Mouse (Mus musculus): ENCODE data around the gene Map3k12.

Gene Map3k12

GRCm38 (mm10) chr15:102520416-102520815, 3.6 kb upstream of the Map3k12 start:
- intact Hi-C loops (cut with DNase I): no loop called here

DNA sequence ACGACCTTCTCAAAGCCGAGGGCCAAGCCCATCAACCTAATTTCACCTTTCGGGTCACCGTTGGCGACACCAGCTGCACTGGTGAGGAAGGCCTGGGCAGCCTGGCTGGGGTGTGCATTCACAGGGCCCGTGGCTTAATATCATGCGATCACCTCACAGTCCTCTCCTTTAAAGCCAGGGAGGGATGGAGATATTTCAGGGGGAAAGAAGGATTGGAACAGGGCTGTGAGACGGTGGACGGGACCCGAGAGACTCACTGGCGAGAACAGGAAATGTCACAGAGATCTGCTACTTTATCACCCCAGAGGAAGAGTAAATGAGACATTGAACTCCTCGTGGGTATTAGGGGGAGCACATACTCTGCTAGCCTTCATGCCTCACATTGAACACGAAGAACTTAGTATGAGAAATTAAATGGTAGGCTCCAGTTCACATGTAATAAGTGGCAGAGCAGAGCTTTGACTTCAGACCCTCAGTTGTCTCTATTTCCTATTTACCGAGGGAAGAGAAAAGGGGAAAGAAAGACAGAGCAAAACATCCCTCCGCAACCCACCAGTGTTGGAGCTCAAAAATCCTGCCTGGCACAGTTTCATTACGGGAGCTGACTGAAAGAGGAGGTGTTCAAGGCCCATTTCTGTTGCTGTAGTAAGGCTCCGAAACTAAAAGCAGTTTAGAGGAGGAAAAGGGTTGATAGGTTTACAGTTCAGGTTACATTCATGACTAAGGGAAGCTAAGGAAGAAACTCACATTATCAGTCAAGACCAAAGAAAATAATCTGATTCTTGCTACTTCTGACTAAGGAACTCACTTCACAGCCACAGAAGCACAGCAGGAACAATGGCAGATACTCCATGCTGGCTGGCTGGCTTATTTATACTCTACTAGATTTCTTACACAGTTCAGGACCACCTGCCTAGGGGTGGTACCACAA, 2.6 kb upstream of the Map3k12 start:
- intact Hi-C loops (cut with DNase I): loop anchor here (5.0 kb wide), 1 partner anchor 47 kb away; the partner anchor contains the start of gene Pcbp2

- intact Hi-C loops (cut with DNase I): loop anchor here (5.0 kb wide), 1 partner anchor 47 kb away; the partner anchor contains the start of gene Pcbp2
These were observed 2.0 kb upstream of the Map3k12 start for GRCm38 (mm10) chr15:102518859-102519201.

DNA sequence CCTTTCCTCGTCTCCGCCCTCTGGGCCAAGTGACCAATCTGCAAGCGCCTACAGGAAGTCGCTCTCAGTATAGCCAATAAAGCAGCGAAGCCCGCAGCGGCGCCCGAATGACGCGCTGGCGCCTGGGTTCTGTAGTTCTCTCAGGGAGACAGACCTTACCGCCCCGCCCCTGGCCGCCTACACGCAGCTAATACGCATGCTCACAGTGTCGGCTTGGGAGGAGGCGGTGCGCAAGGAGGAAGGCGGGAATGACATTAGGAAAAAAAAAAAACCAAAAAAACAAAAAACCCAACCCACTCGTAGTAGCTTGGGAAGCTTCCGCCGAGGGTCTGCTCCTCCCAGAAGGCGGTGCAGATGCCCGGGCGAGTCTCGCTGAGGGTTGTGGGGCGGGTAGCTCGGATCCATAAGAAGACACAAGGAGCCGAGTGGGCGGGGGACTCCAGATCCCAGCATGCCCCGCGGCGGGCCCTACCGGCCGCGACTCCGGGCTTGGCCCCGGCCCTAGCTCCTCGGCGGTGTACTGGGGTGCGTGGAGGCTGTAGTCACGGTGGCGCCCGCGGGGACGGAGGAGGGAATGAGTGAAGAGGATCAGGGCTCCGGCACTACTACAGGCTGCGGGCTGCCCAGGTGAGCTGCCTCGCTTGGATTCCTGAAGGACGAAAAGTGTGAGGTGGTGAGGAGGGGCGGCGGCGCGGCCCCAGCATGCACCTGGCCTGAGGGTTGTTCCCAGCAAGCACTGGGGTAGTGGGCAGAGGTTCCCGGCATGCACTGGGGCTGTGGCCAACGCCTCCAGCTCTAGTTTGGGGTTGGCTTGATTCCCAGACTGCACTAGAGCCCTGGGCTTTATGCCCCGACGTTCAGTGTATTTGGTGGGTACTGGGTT, 1.4 kb upstream of the Map3k12 start, which contains the start of gene Tarbp2:
Tarbp2 (plus strand) TSS at position 217 of the 883 bp plus-strand sequence.
- intact Hi-C loops (cut with DNase I): loop anchor here (5.0 kb wide), 1 partner anchor 46 kb away; the partner anchor contains the start of gene Pcbp2

DNA sequence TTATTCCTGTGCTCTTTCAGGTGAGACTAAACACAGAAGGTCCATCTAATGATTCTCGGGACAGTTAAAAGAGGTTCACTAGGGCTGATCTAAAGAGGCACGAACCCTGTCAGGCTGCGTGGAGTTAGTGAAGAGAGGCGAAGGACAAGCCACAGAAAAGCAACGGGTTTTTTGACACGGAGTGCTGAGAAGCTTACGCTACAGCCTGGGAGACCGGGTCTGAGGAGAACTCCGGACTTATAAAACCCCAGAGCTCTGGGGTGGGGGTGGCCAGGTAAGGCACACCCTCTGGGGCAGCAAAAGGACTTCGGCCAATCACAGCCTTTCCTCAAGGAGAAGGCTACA, 739 bp upstream of the Map3k12 start:
- intact Hi-C loops (cut with DNase I): loop anchor here (5.0 kb wide), 1 partner anchor 45 kb away; the partner anchor contains the start of gene Pcbp2

DNA sequence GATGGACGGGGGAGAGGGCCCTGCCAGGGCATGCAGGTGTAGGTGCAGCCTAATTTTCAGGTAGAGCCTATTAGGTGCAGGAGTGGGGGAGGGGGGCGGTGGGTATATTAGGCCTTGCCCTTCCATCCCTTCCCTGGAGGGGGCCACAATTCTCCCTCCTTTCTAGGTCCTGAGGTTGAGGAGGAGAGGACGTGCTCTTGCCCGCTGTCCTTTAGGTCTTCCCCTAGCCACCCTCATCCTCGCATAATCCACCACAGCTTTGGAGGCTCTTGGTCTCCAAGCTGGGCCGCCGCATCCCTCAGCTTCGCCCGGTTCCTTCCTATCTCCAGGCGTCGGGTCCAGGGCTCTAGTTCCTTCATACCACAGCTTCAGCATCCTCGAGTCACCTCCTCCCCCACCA, 571 bp downstream of the Map3k12 start:
- intact Hi-C loops (cut with DNase I): loop anchor here (5.0 kb wide), 1 partner anchor 44 kb away; the partner anchor contains the start of gene Pcbp2

GRCm38 (mm10) chr15:102515791-102516190, 1.1 kb downstream of the Map3k12 start:
- intact Hi-C loops (cut with DNase I): loop anchor here (5.0 kb wide), 1 partner anchor 43 kb away; the partner anchor contains the start of gene Pcbp2

DNA sequence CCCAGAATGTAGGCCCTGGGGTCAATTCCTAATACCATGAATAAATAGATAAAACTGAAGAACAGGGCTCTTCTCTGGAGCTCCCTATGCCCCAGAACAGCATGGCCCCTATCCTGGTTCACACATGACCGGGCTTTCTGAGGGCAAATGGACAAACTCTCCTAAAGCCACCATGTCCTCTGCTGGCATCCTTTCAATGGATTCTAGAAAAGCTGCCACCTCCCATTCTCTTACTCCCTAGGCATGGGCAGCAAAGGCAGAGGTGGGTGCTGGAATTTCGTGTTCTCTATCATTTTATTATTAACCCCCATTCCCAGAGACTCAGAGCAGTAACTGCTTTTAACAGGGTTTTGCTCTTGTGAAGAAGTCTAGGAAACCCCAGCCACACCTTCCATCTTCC, 1.6 kb downstream of the Map3k12 start:
- intact Hi-C loops (cut with DNase I): loop anchor here (5.0 kb wide), 1 partner anchor 43 kb away; the partner anchor contains the start of gene Pcbp2

DNA sequence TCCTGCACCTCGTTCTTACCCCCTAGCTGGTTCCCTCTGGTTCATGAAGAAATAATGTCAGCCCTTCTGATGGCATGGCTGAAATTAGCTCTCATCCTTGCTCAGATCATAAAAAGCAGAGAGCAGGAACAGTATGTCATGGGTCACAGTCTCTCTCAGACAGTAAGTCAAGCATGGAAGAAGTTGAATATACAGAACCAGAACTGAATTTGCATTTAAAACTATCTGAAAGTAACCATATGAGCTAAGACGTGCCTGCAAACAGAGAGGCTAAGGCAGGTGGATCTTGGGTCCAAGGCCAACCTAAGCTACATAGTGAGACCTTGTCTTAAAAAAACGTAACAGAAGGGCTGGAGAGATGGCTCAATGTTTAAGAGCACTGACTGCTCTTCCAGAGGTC, 3.9 kb downstream of the Map3k12 start:
- intact Hi-C loops (cut with DNase I): no loop called here

- intact Hi-C loops (cut with DNase I): no loop called here
These were observed 4.4 kb downstream of the Map3k12 start for GRCm38 (mm10) chr15:102512471-102512870.

DNA sequence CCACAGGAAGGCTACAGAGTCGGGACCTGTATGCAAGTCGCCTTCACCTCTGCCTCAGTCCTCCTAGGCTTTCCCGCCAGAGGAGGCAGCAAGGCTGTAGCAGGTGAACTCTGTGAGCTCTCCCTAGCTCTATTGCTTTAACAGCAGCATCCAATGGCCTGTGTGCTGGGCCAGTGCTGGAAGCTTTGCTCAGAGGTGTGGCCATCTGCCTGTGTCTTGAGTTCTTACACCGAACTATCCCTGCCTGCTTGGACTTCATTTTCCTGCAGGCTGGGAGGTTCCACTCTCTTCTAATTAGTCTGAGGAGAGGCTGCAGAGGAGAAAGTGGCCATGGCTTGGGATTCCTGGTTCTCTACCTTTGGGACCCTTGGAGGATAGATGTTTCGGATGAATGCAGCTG, 4.9 kb downstream of the Map3k12 start:
- intact Hi-C loops (cut with DNase I): no loop called here

GRCm38 (mm10) chr15:102511285-102511833, 5.5 kb downstream of the Map3k12 start:
- intact Hi-C loops (cut with DNase I): no loop called here

- intact Hi-C loops (cut with DNase I): no loop called here
These were observed 6.1 kb downstream of the Map3k12 start for GRCm38 (mm10) chr15:102510590-102511284.

GRCm38 (mm10) chr15:102510110-102510509, 6.8 kb downstream of the Map3k12 start:
- intact Hi-C loops (cut with DNase I): no loop called here

- intact Hi-C loops (cut with DNase I): no loop called here
These were observed 8.5 kb downstream of the Map3k12 start for GRCm38 (mm10) chr15:102508336-102508735.

DNA sequence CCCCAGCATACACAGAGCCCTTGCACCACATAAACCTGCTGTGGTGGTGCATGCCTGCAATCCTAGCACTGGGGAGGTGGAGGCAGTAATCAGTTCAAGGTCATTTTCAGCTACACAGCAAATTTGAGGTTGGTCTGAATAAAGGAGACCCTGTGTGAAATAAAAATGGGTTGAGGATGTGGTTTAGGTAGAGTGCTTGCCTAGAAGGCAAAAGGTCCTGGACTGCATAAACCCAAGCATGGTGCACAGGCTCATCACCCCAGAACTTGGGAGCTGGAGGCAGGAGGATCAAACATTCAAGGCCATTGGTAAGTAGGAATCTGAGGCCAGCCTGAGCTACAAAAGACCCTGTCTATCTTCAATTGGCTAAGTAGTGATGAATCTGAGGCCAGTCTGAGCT, 9.3 kb downstream of the Map3k12 start:
- intact Hi-C loops (cut with DNase I): no loop called here

GRCm38 (mm10) chr15:102506864-102507263, 10.0 kb downstream of the Map3k12 start:
- intact Hi-C loops (cut with DNase I): no loop called here

DNA sequence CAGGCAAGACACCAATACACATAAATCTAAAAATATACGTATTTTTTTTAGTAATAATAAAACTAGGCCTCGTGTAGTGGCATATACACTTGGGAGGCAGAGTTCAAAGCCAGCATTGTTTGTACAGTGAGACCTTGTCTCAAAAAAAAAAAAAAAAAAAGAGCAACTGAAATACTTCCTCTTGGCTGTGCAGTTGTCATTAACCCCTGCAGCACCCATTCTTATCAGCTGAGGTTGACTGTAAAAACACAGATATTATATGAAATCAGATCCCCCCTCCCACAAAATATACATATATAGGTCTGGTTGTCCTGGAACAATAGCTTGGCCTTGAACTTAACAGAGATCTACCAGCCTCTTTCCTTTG, 10.4 kb downstream of the Map3k12 start:
- intact Hi-C loops (cut with DNase I): no loop called here

DNA sequence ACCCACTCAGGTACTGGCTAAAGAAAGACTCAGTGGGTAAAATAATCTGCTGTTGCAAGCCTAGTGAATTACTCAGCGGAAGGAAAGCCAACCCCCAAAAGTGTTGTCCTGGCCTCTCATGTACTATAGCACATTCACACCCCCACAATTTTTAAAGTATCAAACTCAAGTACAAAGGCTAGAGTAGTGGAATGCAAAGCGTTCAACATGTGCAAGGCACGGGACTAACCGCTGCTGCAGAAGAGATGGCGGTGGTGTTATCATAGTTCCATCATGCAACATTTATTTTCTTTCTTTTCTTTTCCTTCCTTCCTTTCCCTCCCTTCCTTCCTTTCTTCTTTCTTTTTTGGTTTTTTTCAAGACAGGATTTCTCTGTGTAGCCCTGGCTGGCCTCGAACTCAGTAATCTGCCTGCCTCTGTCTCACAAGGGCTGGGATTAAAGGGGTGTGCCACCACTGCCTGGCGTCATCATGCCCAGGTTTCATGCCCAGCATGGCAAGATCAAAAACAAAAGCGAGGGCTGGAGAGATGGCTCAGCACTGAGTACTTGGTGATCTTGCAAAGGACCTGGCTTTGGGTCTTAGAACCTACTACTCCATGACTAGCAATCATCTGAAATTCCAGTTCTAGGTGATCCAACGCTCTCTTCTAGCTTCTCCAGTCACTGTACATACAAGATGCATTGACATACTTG, 10.9 kb downstream of the Map3k12 start:
- intact Hi-C loops (cut with DNase I): no loop called here

Measured in adrenal gland (tissue).